Mouse (Mus musculus) c-Kit-positive CD71-negative TER-119-negative erythroid progenitor cells, embryonic 14.5 days (primary cell): ENCODE measurements around the gene Jph3.
A peak's percentile ranks its signal among the peaks of the same experiment; 100 is the strongest.

ENCODE experiments used
- DNase-seq: peaks from one replicate; pipeline ENCODE4 v3.0.0-alpha.2; 2013; ENCODE audit warnings: low read depth

The Jph3 gene

DNA sequence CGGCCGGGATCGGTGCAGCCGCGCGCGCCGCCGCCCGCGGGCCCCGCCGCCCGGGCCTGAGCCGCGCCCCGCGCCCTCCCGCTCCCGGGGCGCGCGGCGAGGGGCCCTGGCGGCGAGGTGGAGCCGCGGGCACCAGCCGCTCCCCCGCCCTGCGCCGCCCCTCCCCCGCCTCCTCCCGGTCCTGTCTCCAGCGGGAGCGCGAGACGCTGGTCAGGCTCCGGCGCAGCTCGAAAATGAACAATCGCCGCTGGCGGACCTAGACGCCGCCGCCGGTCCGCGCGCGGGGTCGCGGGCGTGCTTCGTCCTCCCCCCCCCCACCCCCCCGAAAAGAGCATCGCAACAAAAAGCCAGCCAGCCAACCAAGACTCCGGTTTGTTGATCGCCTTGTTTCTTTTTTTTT is 747 bp downstream of the Jph3 start:
- no peak for DNase-seq

DNA sequence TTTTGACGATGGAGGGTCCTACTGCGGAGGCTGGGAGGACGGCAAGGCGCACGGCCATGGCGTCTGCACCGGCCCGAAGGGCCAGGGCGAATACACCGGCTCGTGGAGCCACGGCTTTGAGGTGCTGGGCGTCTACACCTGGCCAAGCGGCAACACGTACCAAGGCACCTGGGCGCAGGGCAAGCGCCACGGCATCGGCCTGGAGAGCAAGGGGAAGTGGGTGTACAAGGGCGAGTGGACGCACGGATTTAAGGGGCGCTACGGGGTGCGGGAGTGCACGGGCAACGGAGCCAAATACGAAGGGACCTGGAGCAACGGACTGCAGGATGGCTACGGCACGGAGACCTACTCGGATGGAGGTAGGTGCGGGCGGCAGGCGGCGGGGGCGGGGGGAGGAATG is 1.2 kb downstream of the Jph3 start:
- no peak for DNase-seq

GRCm38 (mm10) chr8:121731060-121731459 is 1.6 kb downstream of the Jph3 start:
- DNase-seq: no peak

DNA sequence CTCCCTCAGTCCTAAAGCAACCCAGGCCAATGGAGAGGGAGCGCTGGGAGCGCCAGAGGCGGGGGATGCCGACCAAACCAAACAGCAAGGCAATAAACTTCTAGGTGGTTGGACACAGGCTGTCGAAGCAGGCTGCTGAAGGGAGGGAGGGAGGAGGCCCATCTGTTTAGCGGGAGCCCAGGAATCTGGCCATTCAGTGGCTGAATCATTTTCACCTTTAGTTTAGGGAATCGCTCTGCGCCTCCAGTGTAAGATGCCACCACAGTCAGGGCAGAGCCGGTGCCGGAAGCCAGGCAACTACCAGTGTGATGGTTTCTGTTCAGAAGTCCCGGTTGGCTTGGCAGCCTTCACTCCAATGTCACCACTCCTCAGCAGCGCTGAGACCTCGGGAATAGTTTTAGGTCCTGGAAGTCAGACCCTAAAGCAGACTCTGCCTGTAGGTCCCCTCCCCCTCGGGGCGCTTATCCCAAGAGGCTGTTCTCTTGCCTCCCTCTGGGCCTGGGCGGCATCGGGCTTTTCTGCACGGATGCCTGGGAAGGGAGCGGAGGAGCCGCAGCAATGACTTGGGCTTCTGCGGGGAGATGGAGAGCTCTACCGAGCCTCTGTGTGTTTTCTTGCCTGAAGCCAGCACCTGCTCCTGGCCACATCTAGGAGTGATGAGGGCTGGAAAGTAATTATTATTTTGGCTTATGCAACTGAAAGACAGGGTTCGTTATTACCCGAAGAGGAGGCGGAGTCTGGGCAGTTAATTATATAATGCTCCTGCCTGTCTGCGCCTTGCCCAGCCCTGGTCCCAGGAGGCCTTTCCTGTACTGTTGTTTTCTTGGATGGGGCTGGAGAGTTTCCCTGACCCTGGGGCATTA is 2.3 kb downstream of the Jph3 start:
- DNase-seq: no peak

DNA sequence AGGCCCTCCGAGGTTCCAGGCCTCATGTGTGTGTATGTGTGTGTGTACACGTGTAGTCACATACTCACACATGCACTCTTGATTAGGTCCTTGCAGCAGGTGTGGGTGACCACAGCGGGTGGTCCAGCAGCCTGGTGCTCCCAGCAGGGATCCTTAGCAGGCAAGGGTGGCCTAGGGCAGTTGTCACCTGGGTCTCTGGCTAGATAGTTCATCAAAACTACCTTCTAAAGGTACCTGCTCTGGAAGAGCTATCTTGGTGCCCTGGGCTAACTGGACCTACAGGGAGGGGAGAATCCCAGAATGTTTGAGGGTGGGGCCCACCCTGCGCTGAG is 2.9 kb downstream of the Jph3 start:
- DNase-seq: no peak

DNA sequence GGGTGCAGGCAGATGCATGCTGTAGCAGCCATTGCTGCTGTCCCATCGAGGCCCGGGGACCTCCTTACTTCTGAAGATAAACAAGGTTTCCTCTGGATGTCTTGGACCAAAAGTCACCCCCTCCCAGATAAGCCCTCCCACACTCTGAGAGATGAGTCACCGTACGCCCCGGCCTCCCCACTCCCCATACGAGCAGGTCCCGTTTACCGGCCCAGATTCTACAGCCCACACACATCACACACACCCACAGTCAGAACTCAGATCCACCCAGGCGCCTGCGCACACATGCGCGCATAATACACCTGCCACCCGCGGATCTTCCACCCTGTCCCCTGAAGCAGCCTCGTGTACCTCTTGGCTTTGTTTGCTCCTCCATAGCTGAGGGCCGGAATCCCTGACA is 4.8 kb downstream of the Jph3 start:
- no peak for DNase-seq

DNA sequence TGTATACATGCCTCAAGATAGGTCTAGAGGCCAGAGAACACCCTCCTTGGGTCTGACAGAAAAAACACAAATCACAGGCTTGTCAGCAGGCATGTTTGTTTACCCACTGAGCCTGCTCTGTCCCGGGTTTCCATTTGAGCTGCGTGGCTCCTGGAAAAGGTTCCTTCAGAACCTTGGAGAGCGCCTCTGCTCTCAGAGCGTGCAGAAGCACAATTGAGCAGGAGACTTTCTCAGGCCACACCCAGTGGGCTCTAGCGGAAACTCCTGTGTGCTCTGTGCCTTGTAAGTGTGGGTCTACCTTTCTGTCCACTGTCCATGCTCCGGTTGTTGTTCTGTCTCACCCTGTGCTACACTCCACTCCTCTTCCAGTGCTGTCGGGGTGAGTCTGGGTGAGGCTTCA is 6.8 kb downstream of the Jph3 start:
- DNase-seq: peak; percentile 50

DNA sequence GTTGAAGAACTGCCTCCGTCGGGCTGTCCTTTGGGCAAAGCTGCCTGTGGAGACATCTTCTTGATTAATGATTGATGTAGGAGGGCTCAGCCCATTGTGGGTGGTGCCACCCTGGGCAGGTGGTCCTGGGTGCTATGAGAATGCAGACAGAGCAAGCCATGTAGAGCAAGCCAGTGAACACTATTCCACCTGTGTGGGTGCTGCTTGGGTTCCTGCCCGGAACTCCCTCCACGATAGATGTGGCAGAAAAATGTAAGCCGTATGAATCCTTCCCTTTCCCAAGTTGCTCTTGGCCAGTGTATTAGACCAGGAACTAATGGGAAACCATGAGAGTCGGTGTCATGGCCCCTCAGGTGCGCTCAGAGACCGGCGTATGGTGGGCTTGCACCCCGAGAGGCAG is 11.3 kb downstream of the Jph3 start:
- no peak for DNase-seq

- DNase-seq: no peak
These were observed 20.1 kb downstream of the Jph3 start for GRCm38 (mm10) chr8:121749501-121749900.

- DNase-seq: no peak
These were observed 21.1 kb downstream of the Jph3 start for GRCm38 (mm10) chr8:121750512-121750911.

- DNase-seq: peak; percentile 75
These were observed 22.0 kb downstream of the Jph3 start for GRCm38 (mm10) chr8:121751407-121751806.

DNA sequence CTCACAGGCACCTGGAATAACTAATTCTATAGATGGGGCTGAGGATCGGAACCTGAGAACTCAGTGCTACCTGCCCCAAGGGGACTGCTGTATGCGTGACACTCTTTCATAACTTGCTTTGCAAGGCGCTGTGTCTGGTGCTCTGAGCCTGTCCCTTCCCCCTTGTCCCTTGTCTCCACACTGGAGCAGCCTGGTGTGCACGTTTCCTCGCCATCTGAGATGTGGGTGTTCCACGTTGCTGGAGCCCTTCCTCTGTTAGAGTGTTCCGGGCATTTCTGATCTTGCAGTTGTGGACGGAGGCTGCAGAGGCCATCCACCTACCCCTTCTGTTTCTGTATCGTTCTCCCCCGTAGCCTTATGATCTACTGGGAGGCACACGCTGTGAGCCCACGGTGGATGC is 29.0 kb downstream of the Jph3 start:
- DNase-seq: no peak

- no peak for DNase-seq
These were observed 31.1 kb downstream of the Jph3 start for GRCm38 (mm10) chr8:121760484-121760883.

DNA sequence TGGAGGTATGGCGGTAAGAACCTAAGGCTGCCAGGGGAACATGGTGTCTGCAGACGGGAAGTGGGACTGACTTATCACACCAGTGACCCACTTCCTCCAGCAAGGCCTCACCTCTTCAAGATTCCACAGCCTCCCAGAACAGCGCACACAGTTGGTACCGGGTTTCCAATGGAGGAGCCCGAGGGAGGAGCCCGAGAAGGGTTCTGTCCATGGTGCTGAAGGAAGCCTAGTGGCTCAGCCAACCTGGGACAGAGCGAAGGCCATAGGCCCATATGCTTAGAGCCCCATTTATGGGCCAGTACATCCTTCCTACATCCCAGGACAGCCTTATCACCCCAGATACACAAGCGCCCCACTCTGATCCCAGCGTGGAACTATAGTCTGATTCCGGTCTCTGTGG is 32.1 kb downstream of the Jph3 start:
- peak; percentile 61 for DNase-seq

GRCm38 (mm10) chr8:121762999-121763699 is 33.7 kb downstream of the Jph3 start:
- DNase-seq: no peak

- DNase-seq: no peak
These were observed 34.2 kb downstream of the Jph3 start for GRCm38 (mm10) chr8:121763700-121764013.

DNA sequence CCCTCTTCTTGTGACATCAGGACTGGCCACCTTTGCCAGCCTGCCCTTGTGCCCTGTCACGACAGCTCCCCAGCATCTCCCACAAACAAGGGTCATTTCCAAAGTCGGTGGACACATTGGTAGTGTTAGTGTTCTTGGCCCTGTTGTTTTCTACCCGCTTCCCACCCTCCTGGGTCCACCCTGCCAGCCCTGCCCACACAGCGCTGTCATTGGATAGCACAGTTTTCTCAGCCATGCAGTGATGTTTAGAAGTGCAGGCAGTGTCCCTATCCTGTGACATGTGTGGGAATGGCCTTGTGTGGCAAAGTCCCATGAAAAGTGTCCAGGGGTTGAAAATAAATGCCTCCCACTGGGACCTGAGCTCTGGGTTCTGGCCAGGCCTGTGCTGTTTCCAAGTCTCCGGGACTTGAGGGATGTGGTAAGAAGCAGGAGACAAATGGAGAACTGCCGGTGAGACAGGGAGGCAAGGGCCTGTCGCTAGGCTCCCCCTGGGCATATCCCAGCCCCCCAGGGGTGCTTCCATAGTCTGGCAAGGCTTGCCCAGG is 36.2 kb downstream of the Jph3 start:
- no peak for DNase-seq

DNA sequence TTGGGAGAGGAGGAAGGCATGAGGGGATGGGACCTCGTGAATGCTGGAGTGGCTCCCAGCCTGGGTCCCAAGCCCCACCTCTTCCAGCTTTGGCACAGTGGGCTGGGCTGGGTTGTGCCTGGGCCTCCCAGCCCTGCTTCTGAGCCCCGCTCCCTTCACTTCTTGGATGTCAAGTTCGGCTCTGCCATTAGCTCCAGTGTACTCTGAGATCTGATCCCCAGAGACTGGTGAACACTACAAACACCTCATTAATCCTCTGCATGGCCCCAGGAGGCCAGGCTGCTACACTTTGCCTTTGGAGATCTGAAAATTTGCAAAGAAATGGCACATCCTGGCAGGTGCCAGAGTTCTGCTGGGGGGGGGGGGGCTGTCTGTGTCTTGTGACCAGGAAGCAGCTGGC is 39.7 kb downstream of the Jph3 start:
- DNase-seq: no peak

GRCm38 (mm10) chr8:121769621-121770020 is 40.2 kb downstream of the Jph3 start:
- DNase-seq: no peak

DNA sequence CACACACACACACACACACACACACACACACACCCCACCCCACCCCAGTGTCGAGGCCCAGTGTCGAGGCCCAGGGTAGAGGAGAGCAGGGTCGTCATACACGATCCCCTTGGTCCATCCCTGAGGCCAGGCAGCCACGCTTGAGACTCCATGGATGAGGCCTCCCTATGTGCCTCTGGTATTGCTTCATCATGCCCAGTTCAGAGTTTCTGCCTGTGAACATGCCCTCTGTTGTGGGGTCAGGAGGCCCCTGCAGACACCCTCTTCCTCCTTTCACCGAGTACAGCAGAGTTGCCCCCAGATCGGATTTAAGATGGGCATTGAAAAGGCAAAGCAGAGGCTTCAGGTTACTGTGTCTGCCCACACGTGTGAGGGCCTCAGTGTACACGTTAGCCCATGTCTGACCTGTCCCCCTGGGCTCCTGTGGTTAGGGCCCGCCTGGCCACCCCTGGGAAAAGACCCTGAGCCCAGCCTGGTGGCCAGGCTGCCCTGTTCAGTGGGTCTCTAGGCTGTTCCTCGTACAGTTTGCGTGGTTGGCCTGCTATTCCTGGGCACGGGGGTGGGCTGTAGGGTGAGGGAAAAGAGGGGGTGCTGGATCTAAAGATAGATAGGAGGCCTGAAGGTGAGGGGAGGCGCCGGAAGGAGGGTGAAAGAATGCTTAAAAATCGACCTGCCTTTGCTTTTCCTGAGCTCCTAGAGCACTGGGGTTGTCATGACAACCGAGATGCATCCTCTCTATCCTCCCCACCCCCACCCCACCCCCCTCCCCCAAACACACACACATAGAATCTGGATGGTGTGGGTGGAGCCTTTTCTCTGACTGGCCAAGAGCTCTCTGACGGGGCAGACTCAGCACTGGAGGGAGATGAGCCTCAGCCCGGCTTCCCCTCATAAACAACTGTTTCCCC is 41.7 kb downstream of the Jph3 start:
- DNase-seq: no peak

DNA sequence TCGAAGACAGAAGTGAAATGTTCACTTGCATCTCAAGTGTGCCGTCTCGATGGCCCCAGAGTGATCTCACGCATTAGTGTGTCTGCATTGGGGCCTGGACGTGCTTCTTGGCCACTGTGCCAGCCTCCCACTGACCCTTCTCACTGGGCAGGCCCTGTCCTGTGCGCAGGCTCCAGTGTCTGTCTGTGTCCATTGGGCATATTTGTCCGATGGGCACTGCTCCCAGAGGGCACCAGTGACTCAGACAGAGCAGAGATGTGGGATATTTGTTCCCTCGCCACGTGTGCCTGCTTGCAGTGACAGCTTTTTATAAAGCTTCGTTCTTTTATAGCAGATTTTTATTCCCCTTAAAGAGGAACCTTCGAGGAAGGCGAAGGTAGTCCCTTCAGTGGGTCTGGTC is 44.5 kb downstream of the Jph3 start:
- DNase-seq: no peak

DNA sequence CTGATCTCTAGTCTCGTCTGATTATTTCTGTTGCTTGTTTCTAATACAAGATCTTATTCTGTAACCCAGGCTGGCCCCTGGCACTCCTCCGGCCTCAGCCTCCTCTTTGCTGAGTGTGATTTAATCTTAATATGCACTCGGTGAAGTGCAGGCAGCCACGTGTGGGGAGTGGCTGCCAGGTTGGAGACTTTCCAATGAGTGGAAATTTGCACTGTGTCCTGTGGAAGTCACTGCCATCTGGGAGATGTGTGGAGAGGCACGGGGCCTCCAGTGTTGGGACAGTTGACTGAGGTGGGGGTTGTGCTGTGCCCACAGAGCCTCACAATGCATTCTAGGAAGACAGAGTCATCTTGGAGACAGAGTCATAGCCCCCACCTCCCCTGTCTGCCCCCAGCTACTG is 53.1 kb downstream of the Jph3 start:
- no peak for DNase-seq

DNA sequence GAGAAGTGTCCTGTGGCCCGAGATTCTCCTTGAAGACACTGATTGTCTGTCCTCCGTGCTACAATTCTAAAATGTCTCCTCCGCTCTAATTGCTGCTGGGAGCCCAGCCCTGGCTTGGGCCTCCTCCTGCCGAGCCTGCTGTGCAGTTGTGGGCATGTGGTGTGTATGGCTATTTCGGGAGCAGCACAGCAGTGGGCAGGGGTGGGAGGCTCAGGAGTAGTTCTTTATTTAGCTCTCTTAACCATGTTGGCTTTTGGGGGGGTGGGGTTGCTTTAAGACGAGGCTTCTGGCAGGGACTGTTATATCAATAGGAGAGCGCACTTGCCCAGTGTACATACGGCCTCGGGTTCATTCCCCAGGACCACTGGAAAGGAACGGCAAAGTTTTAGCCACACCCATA is 57.1 kb downstream of the Jph3 start:
- DNase-seq: no peak
